Mouse (Mus musculus): Measurements from ENCODE around the gene Vegfb. TPM values are rescaled to one million over a fixed set of nuclear protein-coding genes. Genes with fewer than 3 reads are reported as not detected.

Vegfb gene
- polyA plus RNA-seq, 1 experiment from 2014 or later, result 28.9 TPM

- no peak for ATAC-seq (ENCODE audit: low read depth)
- no peaks in the 10 kb centered on the region for H3K4me1 ChIP-seq (replicated peaks; ENCODE audit: control insufficient read depth, insufficient read depth, low read length)
- H3K27ac ChIP-seq (ENCODE audit: low read length), result no peak overlapping the region
- no peak overlapping the region for H3K9ac ChIP-seq (ENCODE audit: low read length)
- H3K27me3 ChIP-seq (ENCODE audit: control insufficient read depth, insufficient read depth, low read depth, low read length), result no peaks in the 10 kb centered on the region
- H3K9me3 ChIP-seq (ENCODE audit: control insufficient read depth, low read length), result no peaks in the 10 kb centered on the region
- H3K4me2 ChIP-seq (ENCODE audit: low read depth, low read length), result no peak overlapping the region
- 82% methylated on average over 9 of the region's 9 CpGs for WGBS
- no peaks in the 10 kb centered on the region for H3K36me3 ChIP-seq (ENCODE audit: control insufficient read depth, insufficient read depth, low read length)
- H3K4me3 ChIP-seq (ENCODE audit: low read length), result no peak overlapping the region
These were observed 26.5 kb upstream of the Vegfb start for GRCm38 (mm10) chr19:7013984-7014383.

GRCm38 (mm10) chr19:7012426-7012825 is 25.0 kb upstream of the Vegfb start:
- Histone ChIP-seq H3K27ac (ENCODE audit: low read length) (no peak overlapping the region), H3K4me3 (ENCODE audit: low read length) (no peak overlapping the region), H3K9ac (ENCODE audit: low read length) (no peak overlapping the region), H3K4me2 (ENCODE audit: low read depth, low read length) (no peak overlapping the region), H3K27me3 (ENCODE audit: control insufficient read depth, insufficient read depth, low read depth, low read length) (no peaks in the 10 kb centered on the region), H3K4me1 (replicated peaks; ENCODE audit: control insufficient read depth, insufficient read depth, low read length) (no peaks in the 10 kb centered on the region), H3K9me3 (ENCODE audit: control insufficient read depth, low read length) (no peaks in the 10 kb centered on the region), H3K36me3 (ENCODE audit: control insufficient read depth, insufficient read depth, low read length) (no peaks in the 10 kb centered on the region)
- 61% methylated on average over 4 of the region's 4 CpGs for WGBS
- no peak for ATAC-seq (ENCODE audit: low read depth)

GRCm38 (mm10) chr19:7006892-7007593 is 19.6 kb upstream of the Vegfb start:
- H3K27ac ChIP-seq (ENCODE audit: low read length), result peak overlapping the region; percentile 13
- WGBS, result 69% methylated on average over 8 of the region's 9 CpGs
- peak; percentile 77 for ATAC-seq (ENCODE audit: low read depth)

GRCm38 (mm10) chr19:6999360-7000063 is 12.1 kb upstream of the Vegfb start:
- H3K9ac ChIP-seq (ENCODE audit: low read length), result no peak overlapping the region
- 89% methylated on average over 19 of the region's 19 CpGs for WGBS
- H3K27me3 ChIP-seq (ENCODE audit: control insufficient read depth, insufficient read depth, low read depth, low read length), result no peaks in the 10 kb centered on the region
- H3K4me3 ChIP-seq (ENCODE audit: low read length), result no peak overlapping the region
- peaks cover 21% of the 10 kb centered on the region for H3K4me1 ChIP-seq (replicated peaks; ENCODE audit: control insufficient read depth, insufficient read depth, low read length)
- H3K36me3 ChIP-seq (ENCODE audit: control insufficient read depth, insufficient read depth, low read length), result peaks cover 11% of the 10 kb centered on the region
- H3K9me3 ChIP-seq (ENCODE audit: control insufficient read depth, low read length), result no peaks in the 10 kb centered on the region
- no peak overlapping the region for H3K4me2 ChIP-seq (ENCODE audit: low read depth, low read length)
- ATAC-seq (ENCODE audit: low read depth), result no peak
- no peak overlapping the region for H3K27ac ChIP-seq (ENCODE audit: low read length)

More at GRCm38 (mm10) chr19:7006892-7007593, 19.6 kb upstream of the Vegfb start:
- Histone ChIP-seq H3K27me3 (ENCODE audit: control insufficient read depth, insufficient read depth, low read depth, low read length) (no peaks in the 10 kb centered on the region), H3K9me3 (ENCODE audit: control insufficient read depth, low read length) (no peaks in the 10 kb centered on the region), H3K4me1 (replicated peaks; ENCODE audit: control insufficient read depth, insufficient read depth, low read length) (no peaks in the 10 kb centered on the region), H3K4me2 (ENCODE audit: low read depth, low read length) (no peak overlapping the region), H3K4me3 (ENCODE audit: low read length) (no peak overlapping the region), H3K9ac (ENCODE audit: low read length) (no peak overlapping the region), H3K36me3 (ENCODE audit: control insufficient read depth, insufficient read depth, low read length) (no peaks in the 10 kb centered on the region)

GRCm38 (mm10) chr19:6997721-6998290 is 10.4 kb upstream of the Vegfb start:
- H3K9me3 ChIP-seq (ENCODE audit: control insufficient read depth, low read length), result no peaks in the 10 kb centered on the region
- no peak for ATAC-seq (ENCODE audit: low read depth)
- H3K36me3 ChIP-seq (ENCODE audit: control insufficient read depth, insufficient read depth, low read length), result peaks cover 11% of the 10 kb centered on the region
- no peak overlapping the region for H3K4me3 ChIP-seq (ENCODE audit: low read length)
- peaks cover 28% of the 10 kb centered on the region for H3K4me1 ChIP-seq (replicated peaks; ENCODE audit: control insufficient read depth, insufficient read depth, low read length)
- H3K27me3 ChIP-seq (ENCODE audit: control insufficient read depth, insufficient read depth, low read depth, low read length), result no peaks in the 10 kb centered on the region
- H3K4me2 ChIP-seq (ENCODE audit: low read depth, low read length), result no peak overlapping the region
- 82% methylated on average over 9 of the region's 9 CpGs for WGBS
- H3K27ac ChIP-seq (ENCODE audit: low read length), result no peak overlapping the region
- no peak overlapping the region for H3K9ac ChIP-seq (ENCODE audit: low read length)

GRCm38 (mm10) chr19:6996006-6996405 is 8.6 kb upstream of the Vegfb start, which contains the start of the genes Nudt22 and Trpt1:
TSS of gene Nudt22 (minus strand) at chr19:6996117.
TSS of gene Trpt1 (plus strand) at chr19:6996131.
- ATAC-seq (ENCODE audit: low read depth), result peak; percentile 81
- H3K9me3 ChIP-seq (ENCODE audit: control insufficient read depth, low read length), result no peaks in the 10 kb centered on the region
- peak within 1 kb of the TSS; percentile 82 for H3K9ac ChIP-seq (ENCODE audit: low read length)
- no peaks in the 10 kb centered on the region for H3K27me3 ChIP-seq (ENCODE audit: control insufficient read depth, insufficient read depth, low read depth, low read length)
- H3K4me2 ChIP-seq (ENCODE audit: low read depth, low read length), result peak within 1 kb of the TSS; percentile 80
- H3K4me3 ChIP-seq (ENCODE audit: low read length), result peak within 1 kb of the TSS; percentile 73
- peaks cover 11% of the 10 kb centered on the region for H3K36me3 ChIP-seq (ENCODE audit: control insufficient read depth, insufficient read depth, low read length)
- peaks cover 29% of the 10 kb centered on the region for H3K4me1 ChIP-seq (replicated peaks; ENCODE audit: control insufficient read depth, insufficient read depth, low read length)
- H3K27ac ChIP-seq (ENCODE audit: low read length), result peak within 1 kb of the TSS; percentile 81
- WGBS, result under 1% methylated on average over 24 of the region's 24 CpGs

- no peaks in the 10 kb centered on the region for H3K9me3 ChIP-seq (ENCODE audit: control insufficient read depth, low read length)
- peak overlapping the region; percentile 41 for H3K27ac ChIP-seq (ENCODE audit: low read length)
- H3K4me1 ChIP-seq (replicated peaks; ENCODE audit: control insufficient read depth, insufficient read depth, low read length), result peaks cover 29% of the 10 kb centered on the region
- H3K9ac ChIP-seq (ENCODE audit: low read length), result peak overlapping the region; percentile 82
- WGBS, result 41% methylated on average over 21 of the region's 21 CpGs
- H3K27me3 ChIP-seq (ENCODE audit: control insufficient read depth, insufficient read depth, low read depth, low read length), result no peaks in the 10 kb centered on the region
- peaks cover 11% of the 10 kb centered on the region for H3K36me3 ChIP-seq (ENCODE audit: control insufficient read depth, insufficient read depth, low read length)
- no peak for ATAC-seq (ENCODE audit: low read depth)
- H3K4me2 ChIP-seq (ENCODE audit: low read depth, low read length), result peak overlapping the region; percentile 80
- peak overlapping the region; percentile 73 for H3K4me3 ChIP-seq (ENCODE audit: low read length)
These were observed 8.0 kb upstream of the Vegfb start for GRCm38 (mm10) chr19:6995255-6995991.

GRCm38 (mm10) chr19:6994489-6994888 is 7.0 kb upstream of the Vegfb start:
- no peak for ATAC-seq (ENCODE audit: low read depth)

More at GRCm38 (mm10) chr19:6994489-6994888, 7.0 kb upstream of the Vegfb start:
- Histone ChIP-seq H3K4me1 (replicated peaks; ENCODE audit: control insufficient read depth, insufficient read depth, low read length) (peaks cover 29% of the 10 kb centered on the region), H3K36me3 (ENCODE audit: control insufficient read depth, insufficient read depth, low read length) (peaks cover 6% of the 10 kb centered on the region), H3K4me2 (ENCODE audit: low read depth, low read length) (peak overlapping the region; percentile 80; the same call in 1 of the 2 replicates), H3K9ac (ENCODE audit: low read length) (peak overlapping the region; percentile 82; the same call in 1 of the 2 replicates), H3K27me3 (ENCODE audit: control insufficient read depth, insufficient read depth, low read depth, low read length) (no peaks in the 10 kb centered on the region), H3K27ac (ENCODE audit: low read length) (no peak overlapping the region), H3K9me3 (ENCODE audit: control insufficient read depth, low read length) (no peaks in the 10 kb centered on the region), H3K4me3 (ENCODE audit: low read length) (no peak overlapping the region)
- WGBS, result 78% methylated on average over 8 of the region's 8 CpGs

Data from lung, embryonic 16.5 days (tissue).